Mouse (Mus musculus): ENCODE measurements around the gene Wdfy3. TPM values are rescaled to one million over a fixed set of nuclear protein-coding genes. Genes with fewer than 3 reads are reported as not detected.
"Not testable (repeated sequence)": the region's sequence is repeated elsewhere in the genome, so short reads cannot be mapped to it uniquely, and the experiment has no call there.

The Wdfy3 gene
- polyA plus RNA-seq, 1 experiment from 2014 or later = 17.7 TPM

- H3K4me3 ChIP-seq (ENCODE audit: low read depth, low read length); H3K4me2 ChIP-seq (ENCODE audit: low read depth, low read length); H3K27me3 ChIP-seq (ENCODE audit: control insufficient read depth, insufficient read depth, low read length); DNase-seq (ENCODE audit: low spot score); H3K4me1 ChIP-seq (ENCODE audit: control insufficient read depth, insufficient read depth, low read length); H3K9me3 ChIP-seq (replicated peaks; ENCODE audit: control insufficient read depth, low read length); H3K27ac ChIP-seq (replicated peaks; ENCODE audit: low read depth, low read length); ATAC-seq (replicated peaks; ENCODE audit: insufficient number of reproducible peaks, low FRiP score, low TSS enrichment, low read depth); H3K9ac ChIP-seq (replicated peaks; ENCODE audit: low read length); H3K36me3 ChIP-seq (replicated peaks; ENCODE audit: control insufficient read depth, insufficient read depth, low read depth, low read length): not testable (repeated sequence)
- 97% methylated on average over 2 of the region's 2 CpGs for WGBS
These were observed 232.1 kb downstream of the Wdfy3 start for GRCm38 (mm10) chr5:101837605-101838004.

DNA sequence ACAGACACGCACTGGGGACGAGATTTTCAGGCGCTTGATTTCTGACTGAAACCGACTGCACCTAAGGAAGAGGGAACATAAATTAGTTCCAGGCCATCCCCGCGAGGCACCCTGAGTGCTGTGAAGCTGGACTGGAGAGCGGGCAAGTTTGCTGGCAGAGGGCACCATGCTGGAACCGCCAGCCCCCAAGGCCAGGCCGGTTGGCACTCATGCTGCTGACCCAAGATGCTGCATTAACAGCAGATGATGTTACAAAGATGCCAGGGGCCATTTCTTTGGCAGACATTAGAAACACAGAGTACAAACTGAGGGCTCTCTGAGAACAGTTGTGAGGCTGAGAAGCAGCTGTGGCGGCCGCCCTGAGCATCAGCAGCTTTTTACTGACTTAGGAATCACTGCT lies 233.5 kb downstream of the Wdfy3 start:
- 80% methylated on average over 11 of the region's 11 CpGs for WGBS
- H3K27me3 ChIP-seq (ENCODE audit: control insufficient read depth, insufficient read depth, low read length) = no peaks in the 10 kb centered on the region
- DNase-seq (ENCODE audit: low spot score) (no peak), ATAC-seq (replicated peaks; ENCODE audit: insufficient number of reproducible peaks, low FRiP score, low TSS enrichment, low read depth) (no peak)
- peaks cover 4% of the 10 kb centered on the region for H3K36me3 ChIP-seq (replicated peaks; ENCODE audit: control insufficient read depth, insufficient read depth, low read depth, low read length)
- H3K27ac ChIP-seq (replicated peaks; ENCODE audit: low read depth, low read length) = no peak overlapping the region
- no peak overlapping the region for H3K4me2 ChIP-seq (ENCODE audit: low read depth, low read length)
- no peaks in the 10 kb centered on the region for H3K9me3 ChIP-seq (replicated peaks; ENCODE audit: control insufficient read depth, low read length)
- H3K9ac ChIP-seq (replicated peaks; ENCODE audit: low read length) = no peak overlapping the region
- H3K4me1 ChIP-seq (ENCODE audit: control insufficient read depth, insufficient read depth, low read length) = no peaks in the 10 kb centered on the region
- no peak overlapping the region for H3K4me3 ChIP-seq (ENCODE audit: low read depth, low read length)

DNA sequence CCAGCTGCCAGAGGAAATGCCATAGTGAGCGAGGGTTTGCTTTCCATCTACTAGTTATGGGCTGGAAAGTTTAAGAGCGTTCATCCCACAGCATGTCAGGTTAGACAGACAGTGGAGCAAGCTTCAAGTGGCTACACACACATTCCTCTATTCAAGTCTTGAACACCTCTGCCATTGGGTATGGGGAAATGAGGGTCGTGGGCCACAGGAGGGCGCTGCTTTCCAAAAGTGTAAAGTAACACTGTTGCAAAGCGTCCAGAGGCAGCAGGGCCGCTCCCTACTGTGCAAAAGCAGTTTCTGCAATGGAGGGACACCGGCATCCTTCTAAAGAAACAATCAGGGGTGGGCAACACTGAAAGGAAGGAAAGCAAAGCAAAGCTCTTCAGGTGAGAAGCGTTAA lies 235.8 kb downstream of the Wdfy3 start:
- Histone ChIP-seq H3K27me3 (ENCODE audit: control insufficient read depth, insufficient read depth, low read length) (no peaks in the 10 kb centered on the region), H3K4me1 (ENCODE audit: control insufficient read depth, insufficient read depth, low read length) (no peaks in the 10 kb centered on the region)
- WGBS = 65% methylated on average over 8 of the region's 8 CpGs

DNA sequence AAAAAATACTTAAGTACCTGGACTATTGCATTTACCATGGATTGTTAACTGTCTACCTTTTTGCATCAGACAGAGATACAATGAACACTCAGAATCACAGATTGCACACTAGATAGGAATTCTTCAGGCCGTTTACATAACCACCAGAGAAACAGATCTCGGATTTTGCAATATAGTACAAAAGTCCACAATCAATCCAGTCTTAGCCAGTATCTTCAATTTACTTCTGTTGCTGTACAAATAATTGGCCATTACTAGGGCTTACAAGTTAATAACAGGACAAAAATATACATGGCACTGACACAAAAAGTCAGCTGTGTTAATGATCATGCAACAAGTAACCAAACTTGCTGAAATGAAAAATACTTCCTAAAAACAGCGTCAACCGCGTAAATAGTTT lies 236.7 kb downstream of the Wdfy3 start:
- WGBS = 94% methylated on average over 5 of the region's 5 CpGs
- Histone ChIP-seq H3K27me3 (ENCODE audit: control insufficient read depth, insufficient read depth, low read length) (no peaks in the 10 kb centered on the region), H3K9me3 (replicated peaks; ENCODE audit: control insufficient read depth, low read length) (no peaks in the 10 kb centered on the region), H3K9ac (replicated peaks; ENCODE audit: low read length) (no peak overlapping the region), H3K4me2 (ENCODE audit: low read depth, low read length) (no peak overlapping the region), H3K4me1 (ENCODE audit: control insufficient read depth, insufficient read depth, low read length) (no peaks in the 10 kb centered on the region), H3K36me3 (replicated peaks; ENCODE audit: control insufficient read depth, insufficient read depth, low read depth, low read length) (peaks cover 2% of the 10 kb centered on the region), H3K4me3 (ENCODE audit: low read depth, low read length) (no peak overlapping the region), H3K27ac (replicated peaks; ENCODE audit: low read depth, low read length) (no peak overlapping the region)
- DNase-seq (ENCODE audit: low spot score) (no peak), ATAC-seq (replicated peaks; ENCODE audit: insufficient number of reproducible peaks, low FRiP score, low TSS enrichment, low read depth) (no peak)

More for the DNA sequence above, 235.8 kb downstream of the Wdfy3 start:
- no peak overlapping the region for H3K4me3 ChIP-seq (ENCODE audit: low read depth, low read length)
- ATAC-seq (replicated peaks; ENCODE audit: insufficient number of reproducible peaks, low FRiP score, low TSS enrichment, low read depth) (no peak), DNase-seq (ENCODE audit: low spot score) (no peak)
- H3K4me2 ChIP-seq (ENCODE audit: low read depth, low read length) = no peak overlapping the region
- no peak overlapping the region for H3K27ac ChIP-seq (replicated peaks; ENCODE audit: low read depth, low read length)
- H3K9me3 ChIP-seq (replicated peaks; ENCODE audit: control insufficient read depth, low read length) = no peaks in the 10 kb centered on the region
- H3K36me3 ChIP-seq (replicated peaks; ENCODE audit: control insufficient read depth, insufficient read depth, low read depth, low read length) = peaks cover 2% of the 10 kb centered on the region
- no peak overlapping the region for H3K9ac ChIP-seq (replicated peaks; ENCODE audit: low read length)

GRCm38 (mm10) chr5:101832042-101832441 lies 237.7 kb downstream of the Wdfy3 start:
- Histone ChIP-seq H3K4me3 (ENCODE audit: low read depth, low read length) (no peak overlapping the region), H3K27ac (replicated peaks; ENCODE audit: low read depth, low read length) (no peak overlapping the region), H3K9me3 (replicated peaks; ENCODE audit: control insufficient read depth, low read length) (no peaks in the 10 kb centered on the region), H3K4me2 (ENCODE audit: low read depth, low read length) (no peak overlapping the region), H3K9ac (replicated peaks; ENCODE audit: low read length) (no peak overlapping the region), H3K36me3 (replicated peaks; ENCODE audit: control insufficient read depth, insufficient read depth, low read depth, low read length) (peaks cover 2% of the 10 kb centered on the region), H3K27me3 (ENCODE audit: control insufficient read depth, insufficient read depth, low read length) (no peaks in the 10 kb centered on the region), H3K4me1 (ENCODE audit: control insufficient read depth, insufficient read depth, low read length) (no peaks in the 10 kb centered on the region)
- 94% methylated on average over 6 of the region's 6 CpGs for WGBS
- ATAC-seq (replicated peaks; ENCODE audit: insufficient number of reproducible peaks, low FRiP score, low TSS enrichment, low read depth) = no peak
- no peak for DNase-seq (ENCODE audit: low spot score)

DNA sequence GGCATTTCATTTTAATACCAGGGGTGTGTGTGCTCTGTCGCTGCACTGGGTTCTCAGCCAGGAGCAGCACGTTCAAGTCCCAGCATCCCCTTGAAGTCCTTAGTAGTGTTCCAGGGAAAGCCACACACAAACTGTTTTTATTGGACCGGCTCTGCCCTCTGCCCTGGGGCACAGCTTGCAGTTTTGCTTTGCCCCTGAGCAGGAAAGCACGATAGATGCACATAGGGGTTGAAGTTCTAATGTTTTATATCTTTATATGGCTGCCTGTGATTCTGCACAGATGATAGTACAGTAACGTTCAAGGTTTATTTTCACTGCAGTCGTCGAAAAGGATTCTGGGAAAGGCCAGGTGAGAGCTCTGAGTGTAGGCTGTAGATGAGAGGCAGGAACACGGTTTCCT lies 239.5 kb downstream of the Wdfy3 start:
- DNase-seq (ENCODE audit: low spot score) = no peak
- H3K4me2 ChIP-seq (ENCODE audit: low read depth, low read length) = no peak overlapping the region
- H3K4me3 ChIP-seq (ENCODE audit: low read depth, low read length) = no peak overlapping the region
- 0 out of 2 replicates have a peak, but pooled peaks cover 2% of the 10 kb centered on the region for H3K36me3 ChIP-seq (replicated peaks; ENCODE audit: control insufficient read depth, insufficient read depth, low read depth, low read length)
- H3K27me3 ChIP-seq (ENCODE audit: control insufficient read depth, insufficient read depth, low read length) = no peaks in the 10 kb centered on the region
- no peak overlapping the region for H3K27ac ChIP-seq (replicated peaks; ENCODE audit: low read depth, low read length)
- H3K4me1 ChIP-seq (ENCODE audit: control insufficient read depth, insufficient read depth, low read length) = no peaks in the 10 kb centered on the region; the same call in 1 of the 2 replicates
- H3K9ac ChIP-seq (replicated peaks; ENCODE audit: low read length) = no peak overlapping the region
- no peaks in the 10 kb centered on the region for H3K9me3 ChIP-seq (replicated peaks; ENCODE audit: control insufficient read depth, low read length)
- WGBS = 80% methylated on average over 8 of the region's 8 CpGs
- no peak for ATAC-seq (replicated peaks; ENCODE audit: insufficient number of reproducible peaks, low FRiP score, low TSS enrichment, low read depth)

DNA sequence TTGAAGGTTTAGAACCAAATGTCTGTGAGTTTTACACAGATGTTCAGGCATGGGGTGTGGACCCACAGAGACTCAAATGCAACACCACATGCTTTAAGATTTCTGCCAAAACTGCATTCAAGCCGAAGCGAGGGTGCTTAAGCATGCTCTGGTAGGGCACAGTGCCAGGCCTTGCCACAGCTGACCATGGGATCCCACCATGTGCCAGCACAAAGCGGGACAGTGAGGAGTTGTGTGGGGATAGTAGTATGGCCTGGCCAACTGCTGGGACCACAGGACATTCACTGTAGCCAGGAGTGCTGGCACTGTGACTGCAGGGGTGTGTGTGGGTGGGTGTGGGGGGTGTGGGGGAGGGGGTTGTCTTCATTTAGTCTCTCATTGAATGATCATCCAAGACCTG lies 240.8 kb downstream of the Wdfy3 start:
- Histone ChIP-seq H3K27ac (replicated peaks; ENCODE audit: low read depth, low read length) (no peak overlapping the region), H3K4me1 (ENCODE audit: control insufficient read depth, insufficient read depth, low read length) (no peaks in the 10 kb centered on the region; the same call in 1 of the 2 replicates), H3K4me3 (ENCODE audit: low read depth, low read length) (no peak overlapping the region), H3K9me3 (replicated peaks; ENCODE audit: control insufficient read depth, low read length) (no peaks in the 10 kb centered on the region), H3K27me3 (ENCODE audit: control insufficient read depth, insufficient read depth, low read length) (no peaks in the 10 kb centered on the region), H3K4me2 (ENCODE audit: low read depth, low read length) (no peak overlapping the region), H3K9ac (replicated peaks; ENCODE audit: low read length) (no peak overlapping the region), H3K36me3 (replicated peaks; ENCODE audit: control insufficient read depth, insufficient read depth, low read depth, low read length) (0 out of 2 replicates have a peak, but pooled peaks cover 2% of the 10 kb centered on the region)
- WGBS = 90% methylated on average over 3 of the region's 3 CpGs
- DNase-seq (ENCODE audit: low spot score) (no peak), ATAC-seq (replicated peaks; ENCODE audit: insufficient number of reproducible peaks, low FRiP score, low TSS enrichment, low read depth) (no peak)

- Histone ChIP-seq H3K4me1 (ENCODE audit: control insufficient read depth, insufficient read depth, low read length) (no peaks in the 10 kb centered on the region; the same call in 1 of the 2 replicates), H3K4me2 (ENCODE audit: low read depth, low read length) (no peak overlapping the region), H3K27me3 (ENCODE audit: control insufficient read depth, insufficient read depth, low read length) (no peaks in the 10 kb centered on the region), H3K36me3 (replicated peaks; ENCODE audit: control insufficient read depth, insufficient read depth, low read depth, low read length) (no peaks in the 10 kb centered on the region), H3K9ac (replicated peaks; ENCODE audit: low read length) (no peak overlapping the region), H3K27ac (replicated peaks; ENCODE audit: low read depth, low read length) (no peak overlapping the region), H3K9me3 (replicated peaks; ENCODE audit: control insufficient read depth, low read length) (no peaks in the 10 kb centered on the region), H3K4me3 (ENCODE audit: low read depth, low read length) (no peak overlapping the region)
- DNase-seq (ENCODE audit: low spot score) (no peak), ATAC-seq (replicated peaks; ENCODE audit: insufficient number of reproducible peaks, low FRiP score, low TSS enrichment, low read depth) (no peak)
- WGBS = 22% methylated on average over 12 of the region's 12 CpGs
These were observed 242.2 kb downstream of the Wdfy3 start for GRCm38 (mm10) chr5:101827477-101827876.
